Mouse (Mus musculus) liver, embryonic 11.5 days (tissue): ENCODE measurements around the gene Gtf2h2. TPM values are rescaled to one million over a fixed set of nuclear protein-coding genes. Genes with fewer than 3 reads are reported as not detected.
"Not testable (repeated sequence)": the region's sequence is repeated elsewhere in the genome, so short reads cannot be mapped to it uniquely, and the experiment has no call there.

ENCODE experiments used
- ATAC-seq: fragments of 200-750 bp; cut with Nextera tagmentation; replicated peaks from 2 replicates; pipeline ENCODE4 v1.8.0; 2017; ENCODE audit warnings: moderate number of reproducible peaks, mild to moderate bottlenecking, moderate TSS enrichment, moderate library complexity; ENCODE audit not compliant: low FRiP score
- DNase-seq: peaks from one replicate; pipeline ENCODE4 v3.0.0-alpha.2; 2017; ENCODE audit warnings: low spot score
- H3K27ac ChIP-seq: fragments of 300-500 bp; sonication (generic); 2 replicates; pipeline ENCODE4 v1.5.1; 2014; ENCODE audit warnings: mild to moderate bottlenecking, low read depth, low read length, control low read depth
- H3K27me3 ChIP-seq: fragments of 300-500 bp; sonication (generic); replicated peaks from 2 replicates; pipeline ENCODE4 v1.6.1; 2014; ENCODE audit warnings: low read length, mixed read lengths; ENCODE audit not compliant: control insufficient read depth, insufficient read depth
- H3K36me3 ChIP-seq: fragments of 300-500 bp; sonication (generic); 2 replicates; pipeline ENCODE4 v1.6.1; 2014; ENCODE audit warnings: mild to moderate bottlenecking, low read length, moderate library complexity, mixed read lengths; ENCODE audit not compliant: control insufficient read depth, insufficient read depth
- H3K4me1 ChIP-seq: fragments of 300-500 bp; sonication (generic); replicated peaks from 2 replicates; pipeline ENCODE4 v1.6.1; 2014; ENCODE audit warnings: low read length, mixed read lengths; ENCODE audit not compliant: control insufficient read depth, insufficient read depth
- H3K4me2 ChIP-seq: fragments of 300-500 bp; sonication (generic); 2 replicates; pipeline ENCODE4 v1.6.1; 2014; ENCODE audit warnings: mild to moderate bottlenecking, control low read depth, moderate library complexity
- H3K4me3 ChIP-seq: fragments of 300-500 bp; sonication (generic); 2 replicates; pipeline ENCODE4 v1.5.1; 2014; ENCODE audit warnings: low read depth, low read length, control low read depth
- H3K9ac ChIP-seq: fragments of 300-500 bp; sonication (generic); 2 replicates; pipeline ENCODE4 v1.6.1; 2014; ENCODE audit warnings: low read depth, low read length, control low read depth
- H3K9me3 ChIP-seq: fragments of 300-500 bp; sonication (generic); 2 replicates; pipeline ENCODE4 v1.6.1; 2016; ENCODE audit warnings: low read length, inconsistent platforms, mixed read lengths; ENCODE audit not compliant: control insufficient read depth
- WGBS: fragments of 180-500 bp; shearing (Covaris S2); extraction: QIAGEN DNeasy Blood & Tissue Kit; methylation state at CpG from one replicate; pipeline ENCODE4 v1.1.7; 2014; 5-methylcytosine and 5-hydroxymethylcytosine counted together
- polyA plus RNA-seq: library from polyadenylated mRNA; unstranded; fragments of >200 nt; fragmentation: Nextera tagmentation; extraction: Ambion mirVana; gene quantifications from 2 replicates; pipeline ENCODE4 v1.2.1, GENCODE M21; 2014

Gene Gtf2h2
- polyA plus RNA-seq, 1 experiment from 2014 or later: 83.2 TPM

DNA sequence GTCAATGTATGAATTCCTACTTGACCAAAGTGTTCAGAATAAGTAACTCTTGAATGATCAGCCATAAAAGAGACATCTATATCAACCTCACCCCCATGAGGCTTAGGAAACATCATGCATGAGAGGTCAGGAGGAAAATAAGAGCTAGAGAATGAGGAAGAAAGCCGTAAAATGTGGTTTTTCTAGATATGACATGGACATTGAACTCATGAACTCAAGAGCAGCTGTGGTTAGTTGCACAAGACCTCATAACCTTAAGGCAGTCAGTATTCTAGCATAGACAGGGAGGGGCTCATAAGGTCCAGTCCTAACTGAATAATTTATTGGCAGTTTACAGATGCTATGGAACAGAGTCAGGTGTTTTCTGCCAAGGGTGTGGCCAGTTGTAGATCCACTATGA lies 42.9 kb downstream of the Gtf2h2 start:
- H3K4me1 ChIP-seq: no peaks in the 10 kb centered on the region
- no peak overlapping the region for H3K4me2 ChIP-seq
- no peak overlapping the region for H3K4me3 ChIP-seq
- H3K36me3 ChIP-seq: no peaks in the 10 kb centered on the region
- H3K27ac ChIP-seq: no peak overlapping the region
- WGBS: 48% methylated on average over 1 of the region's 1 CpGs
- H3K9ac ChIP-seq: no peak overlapping the region
- DNase-seq (no peak), ATAC-seq (no peak)
- H3K9me3 ChIP-seq: no peaks in the 10 kb centered on the region
- H3K27me3 ChIP-seq: no peaks in the 10 kb centered on the region

DNA sequence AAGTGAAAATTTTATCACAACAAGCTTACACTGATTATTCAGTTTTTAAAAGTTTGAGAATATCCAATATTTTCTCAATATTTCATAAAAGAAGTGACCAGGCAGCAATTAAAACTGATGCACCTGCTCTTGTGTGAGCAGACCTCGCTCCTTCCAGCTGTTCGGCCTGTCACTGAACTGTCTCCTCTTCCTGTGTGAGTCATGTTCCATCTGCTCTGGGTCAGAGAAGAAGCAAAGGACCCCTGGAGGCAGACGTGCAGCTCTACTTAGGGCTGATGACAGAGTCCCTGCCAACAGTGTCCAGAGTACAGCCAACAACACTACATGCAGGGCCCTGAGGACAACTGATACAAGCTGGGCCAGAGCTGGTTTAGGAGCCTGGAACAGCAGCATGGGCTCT lies 52.3 kb downstream of the Gtf2h2 start:
- 56% methylated on average over 3 of the region's 3 CpGs for WGBS
- H3K9ac ChIP-seq: no peak overlapping the region
- no peak overlapping the region for H3K4me2 ChIP-seq
- no peaks in the 10 kb centered on the region for H3K9me3 ChIP-seq
- no peaks in the 10 kb centered on the region for H3K27me3 ChIP-seq
- no peak for ATAC-seq
- no peaks in the 10 kb centered on the region for H3K4me1 ChIP-seq
- no peak overlapping the region for H3K4me3 ChIP-seq
- no peak for DNase-seq
- no peak overlapping the region for H3K27ac ChIP-seq
- H3K36me3 ChIP-seq: no peaks in the 10 kb centered on the region

DNA sequence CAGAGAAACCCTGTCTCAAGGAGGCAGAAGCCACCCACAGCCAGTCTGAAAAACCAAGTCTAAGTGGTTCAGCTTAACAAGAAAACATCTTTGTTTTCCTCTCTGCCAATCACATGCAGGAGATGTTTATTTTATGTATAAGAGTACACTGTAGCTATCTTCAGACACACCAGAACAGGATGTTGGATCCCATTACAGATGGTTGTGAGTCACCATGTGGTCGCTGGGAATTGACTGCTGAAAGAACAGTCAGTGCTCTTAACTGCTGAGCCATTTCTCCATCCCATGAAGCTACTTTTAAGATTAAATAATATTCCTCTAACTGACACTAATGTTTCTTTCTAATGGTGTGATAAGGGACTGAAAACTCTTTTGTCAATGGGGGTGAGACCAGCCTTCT lies 53.7 kb downstream of the Gtf2h2 start:
- Histone ChIP-seq H3K4me2 (no peak overlapping the region), H3K27ac (no peak overlapping the region), H3K9me3 (no peaks in the 10 kb centered on the region), H3K4me1 (no peaks in the 10 kb centered on the region), H3K9ac (no peak overlapping the region), H3K36me3 (no peaks in the 10 kb centered on the region), H3K4me3 (no peak overlapping the region), H3K27me3 (no peaks in the 10 kb centered on the region)
- DNase-seq (no peak), ATAC-seq (no peak)
- WGBS: 31% methylated on average over 1 of the region's 1 CpGs

DNA sequence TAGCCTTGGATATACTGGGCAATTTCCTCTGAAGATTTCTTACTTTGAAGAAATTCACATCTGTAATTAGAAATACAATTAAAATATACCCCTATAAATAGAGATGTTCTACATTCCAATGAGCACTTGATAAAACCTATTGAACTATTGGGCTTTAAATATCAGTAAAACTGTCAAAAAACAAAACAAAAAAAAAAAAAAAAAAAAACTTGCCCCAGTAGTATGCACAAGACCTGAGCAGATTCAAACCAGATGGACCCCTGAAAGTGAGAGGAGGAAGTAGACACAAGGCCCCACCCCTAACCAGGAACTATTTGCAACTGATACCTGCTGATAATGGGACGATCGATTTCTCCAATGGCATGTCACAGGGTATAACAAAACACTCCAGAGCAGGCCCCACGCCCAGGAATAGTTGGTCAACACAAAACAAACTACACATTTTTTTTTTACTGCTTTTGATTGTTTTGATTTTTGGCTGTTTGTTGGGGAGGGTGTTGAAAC lies 55.0 kb downstream of the Gtf2h2 start:
- no peaks in the 10 kb centered on the region for H3K36me3 ChIP-seq
- no peak overlapping the region for H3K9ac ChIP-seq
- no peak overlapping the region for H3K4me2 ChIP-seq
- DNase-seq (no peak), ATAC-seq (no peak)
- H3K27me3 ChIP-seq: no peaks in the 10 kb centered on the region
- H3K4me3 ChIP-seq: no peak overlapping the region
- H3K9me3 ChIP-seq: no peaks in the 10 kb centered on the region
- no peak overlapping the region for H3K27ac ChIP-seq
- WGBS: 53% methylated on average over 3 of the region's 3 CpGs
- H3K4me1 ChIP-seq: no peaks in the 10 kb centered on the region

DNA sequence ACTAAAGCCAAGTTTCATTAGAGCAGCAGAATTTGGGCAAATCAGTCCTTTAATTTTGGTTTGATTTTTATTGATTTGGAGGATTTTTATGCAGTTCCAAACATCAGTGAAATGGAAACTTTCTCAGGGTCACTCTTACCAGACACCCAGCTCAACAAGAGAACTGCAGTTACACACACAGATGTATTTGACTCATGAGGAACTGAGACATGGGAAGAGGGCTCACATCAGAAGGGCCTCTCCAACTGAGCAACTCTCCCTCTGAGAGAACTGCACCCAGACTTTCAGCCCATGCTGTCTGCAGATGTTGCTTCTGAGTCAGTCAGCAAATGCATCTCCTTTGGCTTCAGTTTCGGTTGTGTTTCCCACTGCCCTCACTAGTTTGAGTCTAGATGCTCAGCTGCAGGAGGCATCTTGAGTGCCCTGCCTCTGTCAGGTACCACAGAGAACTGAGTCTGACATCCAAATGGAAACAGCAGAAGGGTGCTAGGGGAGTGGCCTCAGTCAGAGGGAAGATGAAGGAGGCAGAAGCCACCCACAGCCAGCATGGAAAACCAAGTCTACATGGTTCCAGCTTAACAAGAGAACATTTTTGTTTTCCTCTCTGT lies 55.7 kb downstream of the Gtf2h2 start:
- ATAC-seq, H3K4me3 ChIP-seq: not testable (repeated sequence)

DNA sequence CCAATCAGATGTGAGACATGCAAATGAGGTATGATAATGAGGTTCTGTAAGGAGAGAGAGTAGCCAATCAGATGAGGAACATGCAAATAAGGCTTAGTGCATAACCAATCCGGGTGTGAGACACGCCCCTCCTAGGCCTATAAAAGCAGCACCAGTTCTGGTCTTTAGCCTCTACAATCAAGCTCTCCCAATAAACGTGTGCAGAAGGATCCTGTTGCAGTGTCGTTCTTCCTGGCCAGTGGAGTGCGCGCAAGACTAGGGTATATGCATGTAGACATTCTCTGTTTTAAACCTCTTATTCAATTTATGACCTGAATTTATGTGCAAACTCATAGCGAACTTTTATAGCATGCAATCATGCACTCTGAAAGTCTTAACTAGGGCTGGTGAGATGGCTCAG lies 72.4 kb downstream of the Gtf2h2 start:
- not testable (repeated sequence) for H3K4me2 ChIP-seq, H3K4me1 ChIP-seq, H3K27ac ChIP-seq, DNase-seq, H3K4me3 ChIP-seq, H3K9me3 ChIP-seq, H3K27me3 ChIP-seq, ATAC-seq, H3K36me3 ChIP-seq, H3K9ac ChIP-seq
- 82% methylated on average over 7 of the region's 7 CpGs for WGBS

More for the DNA sequence above, 55.7 kb downstream of the Gtf2h2 start:
- H3K36me3 ChIP-seq, H3K27ac ChIP-seq, DNase-seq, H3K9me3 ChIP-seq, H3K27me3 ChIP-seq, H3K4me1 ChIP-seq, H3K9ac ChIP-seq, H3K4me2 ChIP-seq: not testable (repeated sequence)
- 70% methylated on average over 1 of the region's 1 CpGs for whole genome bisulfite sequencing

DNA sequence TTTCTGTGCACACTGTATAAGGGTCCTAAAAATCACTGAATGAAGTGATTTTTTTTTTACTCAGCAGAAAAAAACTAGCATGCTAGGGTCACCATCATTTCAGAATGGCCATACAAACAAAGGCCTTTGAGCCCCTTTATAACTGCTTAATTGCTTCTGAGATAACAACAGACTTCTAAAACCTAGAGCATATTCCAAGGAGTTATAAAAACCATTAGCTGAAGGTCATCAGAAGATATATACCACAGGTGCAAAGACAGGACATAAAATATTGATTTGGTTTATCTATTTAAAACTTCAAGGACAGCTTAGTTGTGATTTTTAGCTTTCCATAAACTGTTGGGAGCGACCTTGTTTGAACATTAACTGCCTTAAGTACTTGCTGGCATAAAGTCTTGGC lies 78.0 kb downstream of the Gtf2h2 start:
- DNase-seq: no peak
- peaks cover 2% of the 10 kb centered on the region; the same call in 1 of the 2 replicates for H3K9me3 ChIP-seq
- WGBS: 43% methylated on average over 1 of the region's 1 CpGs
- H3K4me1 ChIP-seq: no peaks in the 10 kb centered on the region
- no peak overlapping the region for H3K27ac ChIP-seq
- H3K9ac ChIP-seq: no peak overlapping the region
- no peaks in the 10 kb centered on the region for H3K27me3 ChIP-seq
- no peak for ATAC-seq
- H3K36me3 ChIP-seq: no peaks in the 10 kb centered on the region
- no peak overlapping the region for H3K4me3 ChIP-seq
- no peak overlapping the region for H3K4me2 ChIP-seq

Other genes starting within 250 kb of the Gtf2h2 start
- gene Naip5, start 246.3 kb downstream of the Gtf2h2 start, polyA plus RNA-seq: 0.53 and 0.94 TPM in 2 replicates
- 0.67 and 0.69 TPM in 2 replicates for gene Naip6, start 174.9 kb downstream of the Gtf2h2 start, polyA plus RNA-seq
- gene Naip1, start 39.7 kb downstream of the Gtf2h2 start, polyA plus RNA-seq: not detected in 2 replicates
- gene Ocln, start 60.1 kb upstream of the Gtf2h2 start, polyA plus RNA-seq: 8.5 and 9.4 TPM in 2 replicates
- gene Marveld2, start 124.4 kb upstream of the Gtf2h2 start, polyA plus RNA-seq: 9.1 and 9.5 TPM in 2 replicates
- gene Ak6, start 158.4 kb upstream of the Gtf2h2 start, polyA plus RNA-seq: 328 and 349 TPM in 2 replicates
- 32.1 and 33.5 TPM in 2 replicates for gene Rad17, start 158.5 kb upstream of the Gtf2h2 start, polyA plus RNA-seq
- gene Taf9, start 159.0 kb upstream of the Gtf2h2 start, polyA plus RNA-seq: 25.1 and 26.0 TPM in 2 replicates
- 8.1 and 8.8 TPM in 2 replicates for gene Ccdc125, start 177.1 kb upstream of the Gtf2h2 start, polyA plus RNA-seq
- gene Cdk7, start 238.4 kb upstream of the Gtf2h2 start, polyA plus RNA-seq: 92.0 and 97.2 TPM in 2 replicates